21 mouse cellular contexts compared by ENCODE assay signal in the genomic region with DNA sequence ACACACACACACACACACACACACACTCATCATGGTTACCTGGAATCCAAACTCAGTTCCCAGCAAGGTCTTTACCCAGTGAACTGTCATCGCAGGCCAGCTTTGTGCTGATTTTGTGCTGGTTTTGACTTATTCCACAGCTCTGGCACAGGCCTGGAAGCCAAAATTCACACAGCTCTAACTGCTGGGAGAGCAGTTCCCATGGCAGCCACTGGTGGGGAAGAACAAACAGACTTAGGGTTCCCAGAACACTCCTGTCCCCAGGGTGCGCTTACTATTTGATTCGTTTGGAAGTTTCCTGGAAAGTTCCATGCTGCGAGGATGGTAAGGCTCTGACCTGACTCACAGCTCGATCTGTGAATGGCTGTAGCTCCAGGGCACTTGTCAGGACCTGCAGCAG. TPM values are rescaled to one million over a fixed set of nuclear protein-coding genes. Genes with fewer than 3 reads are reported as not detected.
DNase-seq lines count a peak whose midpoint lies in the region.
"Had no signal": no experiment of that assay in that cellular context is flagged by ENCODE, and none has a peak within 500 bp of the region (broad histone marks: within the 10 kb centered on the region; RNA-seq: fewer than 3 reads in every experiment).

No protein-coding gene starts in this region.

- peak; percentile 20 for DNase-seq in layer of hippocampus, adult 11-12 months (ENCODE audit: low spot score)
- no peak for DNase-seq in layer of hippocampus, adult 9-10 months (ENCODE audit: low spot score)
- DNase-seq in right cerebral cortex, postnatal 10 days (ENCODE audit: low spot score in 2 of 2), result peak; percentile 58 to 61
- DNase-seq in right cerebral cortex, adult 18-20 months, result no peak
- DNase-seq in layer of hippocampus, postnatal 10 days (ENCODE audit: low spot score in 2 of 2), result peak; percentile 23 to 34
- no peak for DNase-seq in retina, postnatal 1 day
- DNase-seq in kidney, postnatal 25 days, result no peak
- DNase-seq: adrenal gland, postnatal 14 days; cerebellum, adult 11-12 months; cerebellum, adult 9-11 months; heart, adult 11 months; kidney, adult 9 months; kidney, postnatal 10 days; lung, postnatal 36 days; right cerebral cortex, postnatal 25 days; spleen, adult 18-20 months; thymus, postnatal 25 days had no signal

RNA-seq across cellular contexts. Expression of a gene that starts 28.6 kb away (rescaled TPM):
- not detected for total RNA-seq in layer of hippocampus, postnatal 10 days (2021)
- total RNA-seq: adrenal gland, postnatal 14 days; heart, postnatal 25 days; layer of hippocampus, adult 8-10 months; liver, adult 2 months; megakaryocyte, adult 5-6 weeks had no signal

Comparison
In these comparisons a context has a peak if more than half of its experiments do, and no peak if none do; other contexts are left out.
1. DNase-seq: peak in layer of hippocampus, adult 11-12 months (single experiment), right cerebral cortex, postnatal 10 days (2 of 2) and layer of hippocampus, postnatal 10 days (2 of 2); none in layer of hippocampus, adult 9-10 months (single experiment), right cerebral cortex, adult 18-20 months (single experiment), retina, postnatal 1 day (single experiment) and kidney, postnatal 25 days (0 of 2).